Mouse (Mus musculus) erythroblast, embryonic 14.5 days (primary cell): ENCODE measurements at regions not wholly inside any gene's neighbourhood (a gene's known extent, or its start where the extent isn't known, plus 50 kb on each side); places are given as distances from the start of the nearest gene placed in this dataset.

Experiments
- GATA1 ChIP-seq: IDR thresholded peaks from 2 replicates; pipeline ENCODE4 v1.6.1; 2012; ENCODE audit warnings: low read length, inconsistent platforms, mixed read lengths
- TAL1 ChIP-seq: IDR thresholded peaks from 3 replicates; pipeline ENCODE4 v1.6.1; 2012; ENCODE audit warnings: low read length, inconsistent platforms, mixed read lengths

DNA sequence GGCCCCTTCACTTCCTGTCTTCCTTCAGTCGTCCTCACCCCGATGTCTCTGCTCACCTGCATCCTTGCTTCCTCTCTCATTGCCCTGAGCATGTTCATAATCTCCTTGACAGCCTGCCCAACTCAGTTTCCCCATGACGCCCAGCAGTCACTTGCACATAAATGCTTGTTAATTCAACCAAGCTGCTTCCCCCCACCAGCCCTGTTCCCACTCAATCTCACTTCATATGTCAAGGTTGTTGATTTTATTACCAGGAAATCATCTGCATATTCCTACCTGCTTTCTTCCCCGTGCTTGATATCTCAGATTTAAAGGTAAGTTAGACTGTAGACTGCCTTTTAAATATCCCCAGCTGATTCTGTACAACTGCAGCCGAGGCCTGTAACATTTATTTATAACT, 230.2 kb downstream of the Gm4791 start:
- TF ChIP-seq GATA1, result no peak
- TF ChIP-seq TAL1, result no peak
